Mouse (Mus musculus) brain, adult 10 weeks (tissue): Measurements from ENCODE around the gene Pnck. TPM values are rescaled to one million over a fixed set of nuclear protein-coding genes. Genes with fewer than 3 reads are reported as not detected.

ENCODE experiments used
- polyA plus RNA-seq: library from polyadenylated mRNA; stranded (reverse); fragments of 350-450 nt; fragmentation: Illumina TruSeq; extraction: RNeasy Lipid Tissue Mini Kit (QIAGEN cat#74804); gene quantifications from one replicate; pipeline ENCODE4 v1.2.3, GENCODE M21; 2015; ENCODE audit warnings: low read depth, low replicate concordance

Pnck gene
- polyA plus RNA-seq: 115 TPM

DNA sequence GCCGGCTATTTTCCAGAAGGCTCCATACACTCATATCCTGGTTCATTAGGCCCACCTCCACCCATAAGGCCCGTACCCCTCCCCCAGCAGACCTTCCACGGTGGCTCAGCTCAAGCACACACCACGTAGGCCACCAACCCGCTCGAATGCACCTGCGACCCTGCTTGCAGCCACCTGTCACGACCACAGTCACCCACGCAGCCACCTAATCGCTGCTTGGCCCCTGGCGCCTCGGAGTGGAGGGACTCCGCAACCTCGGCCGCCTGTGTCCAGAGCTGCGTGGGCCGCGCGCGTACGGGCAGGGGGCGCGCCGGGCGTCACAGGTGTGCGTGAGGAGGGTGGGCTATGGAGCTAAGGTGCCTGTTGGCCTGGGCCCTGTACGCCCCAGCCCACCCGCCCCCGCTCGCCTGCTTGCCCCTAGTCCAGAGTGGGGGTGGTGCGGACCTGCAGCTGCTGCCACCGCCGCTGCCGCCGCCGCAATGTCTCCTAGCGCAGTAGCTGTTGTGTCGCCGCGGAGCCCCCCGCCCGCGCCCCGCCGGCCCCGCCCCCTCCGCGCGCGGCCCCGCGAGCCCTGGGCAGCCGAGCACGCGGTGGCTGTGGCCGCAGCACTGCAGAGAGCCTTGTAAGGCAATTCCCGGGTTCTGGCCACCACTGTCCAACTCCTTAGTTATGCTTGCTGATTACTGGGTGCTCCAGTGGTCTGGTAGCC is at the start of gene Pnck:
Gene Pnck, minus strand, starts transcription at position 543 of the 709 bp plus-strand sequence.

DNA sequence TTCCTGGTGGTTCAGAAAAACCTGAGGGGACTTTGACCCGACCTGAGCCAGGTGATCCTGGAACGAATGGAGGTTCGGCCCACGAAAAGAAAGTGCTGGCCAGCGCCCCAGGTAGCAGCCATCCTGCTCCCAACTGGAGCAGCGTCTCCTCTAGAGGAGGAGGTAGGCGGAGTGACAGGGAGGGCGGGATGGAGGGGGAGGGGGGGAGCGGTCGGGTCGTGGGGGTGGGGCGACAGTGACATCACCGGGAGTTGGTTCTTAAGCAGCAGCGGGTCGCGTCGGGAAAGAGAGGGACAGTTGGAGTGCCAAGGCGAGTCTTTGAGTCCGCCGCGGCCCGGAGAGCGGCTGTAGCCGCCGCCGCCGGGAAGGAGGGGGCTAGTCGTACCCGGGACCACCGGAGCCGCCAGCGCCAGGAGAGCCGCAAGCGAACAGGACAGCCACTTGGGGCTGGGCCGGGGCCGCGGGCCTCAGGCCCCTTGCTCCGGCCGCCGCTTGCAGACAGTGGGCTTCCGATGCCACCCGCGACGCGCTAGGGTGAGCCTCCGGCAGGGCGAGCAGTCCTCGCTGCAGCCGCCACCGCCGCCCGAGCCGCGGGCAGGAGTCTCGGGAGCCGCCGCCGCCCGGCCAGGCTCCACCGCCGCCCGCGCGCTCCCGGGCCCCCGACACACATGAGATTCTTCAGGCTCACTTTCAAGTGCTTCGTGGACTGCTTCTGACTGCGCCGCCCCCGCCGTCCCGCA is 13.1 kb upstream of the Pnck start, which contains the start of gene Slc6a8:
Gene Slc6a8, plus strand, starts transcription at position 272 of the 740 bp plus-strand sequence.

DNA sequence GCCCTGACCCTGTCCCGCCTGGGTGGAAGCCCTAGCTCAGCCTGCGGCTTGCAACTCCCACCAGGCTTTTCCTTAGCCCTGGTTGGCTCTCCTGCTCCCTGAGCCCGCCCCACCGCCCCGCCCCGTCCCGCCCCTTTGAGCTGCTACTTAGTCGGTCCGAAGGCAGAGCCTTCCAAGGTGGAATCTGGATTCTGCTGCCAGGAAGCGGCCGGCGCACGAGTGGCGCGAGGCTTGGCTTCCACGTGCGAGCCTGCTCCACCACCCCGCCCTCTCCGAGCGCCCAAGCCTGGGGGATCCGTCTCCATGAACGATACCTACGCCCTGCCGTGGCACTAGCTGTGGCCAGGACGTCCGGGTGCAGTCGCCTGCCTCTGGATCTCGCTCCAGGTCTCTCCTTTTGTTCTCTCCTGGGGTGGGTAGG is 20.7 kb downstream of the Pnck start, which contains the start of gene Dusp9:
Gene Dusp9, plus strand, starts transcription at position 165 of the 421 bp plus-strand sequence.

Other genes with a start within 250 kb of the Pnck start
- 2.3 TPM for gene Zfp92, start 249.0 kb downstream of the Pnck start, polyA plus RNA-seq
- not detected for gene Trex2, start 224.8 kb downstream of the Pnck start, polyA plus RNA-seq
- 12.0 TPM for gene Haus7, start 201.1 kb downstream of the Pnck start, polyA plus RNA-seq
- gene Bgn, start 176.5 kb downstream of the Pnck start, polyA plus RNA-seq: 13.7 TPM
- 55.4 TPM for gene Atp2b3, start 157.0 kb downstream of the Pnck start, polyA plus RNA-seq
- 0.68 TPM for gene Dusp9, start 20.7 kb downstream of the Pnck start, polyA plus RNA-seq
- 75.3 TPM for gene Slc6a8, start 13.0 kb upstream of the Pnck start, polyA plus RNA-seq
- 138 TPM for gene Bcap31, start 56.1 kb upstream of the Pnck start, polyA plus RNA-seq
- 9.2 TPM for gene Abcd1, start 56.5 kb upstream of the Pnck start, polyA plus RNA-seq
- gene Plxnb3, start 97.0 kb upstream of the Pnck start, polyA plus RNA-seq: 12.9 TPM
- gene Srpk3, start 114.3 kb upstream of the Pnck start, polyA plus RNA-seq: 13.8 TPM
- 264 TPM for gene Idh3g, start 126.8 kb upstream of the Pnck start, polyA plus RNA-seq
- 145 TPM for gene Ssr4, start 126.9 kb upstream of the Pnck start, polyA plus RNA-seq
- 82.2 TPM for gene Pdzd4, start 164.9 kb upstream of the Pnck start, polyA plus RNA-seq
- gene Avpr2, start 232.0 kb upstream of the Pnck start, polyA plus RNA-seq: not detected
- gene L1cam, start 236.0 kb upstream of the Pnck start, polyA plus RNA-seq: 98.7 TPM